Mouse (Mus musculus) thymus, postnatal 10 days (tissue): Measurements from ENCODE around the gene Mrto4.

Source experiments
- DNase-seq, 2 experiments: peaks; one replicate each; pipeline ENCODE4 v3.0.0; 2021; ENCODE audit warnings: low spot score in 2 of 2

The Mrto4 gene

DNA sequence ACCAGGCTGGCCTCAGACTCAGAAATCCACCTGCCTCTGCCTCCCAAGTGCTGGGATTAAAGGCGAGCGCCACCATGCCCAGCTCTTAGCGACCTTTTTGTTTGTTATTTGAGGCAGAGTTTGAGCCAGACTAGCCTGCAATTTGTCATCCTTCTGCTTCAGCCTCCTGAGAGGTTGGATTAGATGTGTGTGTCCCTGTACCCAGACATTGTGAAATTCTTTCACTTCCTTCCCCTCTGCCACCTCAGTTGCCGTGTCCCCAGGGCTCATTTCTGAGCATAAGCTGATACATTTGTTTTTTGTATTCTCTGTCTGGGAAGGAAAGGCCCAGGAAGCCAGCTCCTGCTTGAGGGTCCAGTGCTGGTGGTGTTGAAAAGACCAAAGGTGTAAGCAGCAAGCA lies 11.5 kb downstream of the Mrto4 start:
- DNase-seq, result no peak

- DNase-seq, result no peak
Measured at GRCm38 (mm10) chr4:139338145-139338544, 14.2 kb downstream of the Mrto4 start.

DNA sequence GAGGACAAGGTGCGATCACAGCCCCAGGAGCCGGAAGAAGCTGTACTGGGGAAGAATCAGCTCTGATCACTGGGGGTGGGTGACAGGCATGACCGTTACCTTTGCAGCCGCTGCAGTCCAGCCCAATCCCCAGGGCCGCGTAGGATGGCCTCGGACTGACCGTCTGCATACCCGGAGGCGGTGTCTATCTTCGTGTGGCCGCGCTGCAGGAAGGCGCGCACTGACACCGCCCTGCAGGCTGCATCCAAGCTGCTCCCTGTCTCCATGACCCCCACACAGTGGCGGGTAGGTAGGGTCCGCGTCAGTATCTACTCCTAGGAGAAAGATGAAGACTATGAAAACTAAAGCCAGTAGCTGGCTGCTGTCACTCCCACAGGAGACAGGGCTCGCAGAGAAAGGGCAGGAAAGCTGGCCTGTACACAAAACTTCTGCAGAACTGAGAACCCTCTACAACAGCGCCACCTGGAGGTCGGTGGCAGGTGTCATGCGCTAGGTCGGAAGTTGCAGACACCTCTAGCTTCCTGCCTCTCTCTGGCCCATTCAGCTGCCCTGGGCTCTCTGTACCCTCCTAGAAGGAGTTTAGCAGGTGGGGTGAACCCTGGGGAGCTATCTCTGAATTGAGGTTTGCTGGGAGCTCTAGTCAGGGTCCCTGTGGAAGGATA lies 15.4 kb downstream of the Mrto4 start:
- peak; percentile 60 to 84 for DNase-seq

GRCm38 (mm10) chr4:139335507-139335906 lies 16.9 kb downstream of the Mrto4 start:
- DNase-seq, result no peak

DNA sequence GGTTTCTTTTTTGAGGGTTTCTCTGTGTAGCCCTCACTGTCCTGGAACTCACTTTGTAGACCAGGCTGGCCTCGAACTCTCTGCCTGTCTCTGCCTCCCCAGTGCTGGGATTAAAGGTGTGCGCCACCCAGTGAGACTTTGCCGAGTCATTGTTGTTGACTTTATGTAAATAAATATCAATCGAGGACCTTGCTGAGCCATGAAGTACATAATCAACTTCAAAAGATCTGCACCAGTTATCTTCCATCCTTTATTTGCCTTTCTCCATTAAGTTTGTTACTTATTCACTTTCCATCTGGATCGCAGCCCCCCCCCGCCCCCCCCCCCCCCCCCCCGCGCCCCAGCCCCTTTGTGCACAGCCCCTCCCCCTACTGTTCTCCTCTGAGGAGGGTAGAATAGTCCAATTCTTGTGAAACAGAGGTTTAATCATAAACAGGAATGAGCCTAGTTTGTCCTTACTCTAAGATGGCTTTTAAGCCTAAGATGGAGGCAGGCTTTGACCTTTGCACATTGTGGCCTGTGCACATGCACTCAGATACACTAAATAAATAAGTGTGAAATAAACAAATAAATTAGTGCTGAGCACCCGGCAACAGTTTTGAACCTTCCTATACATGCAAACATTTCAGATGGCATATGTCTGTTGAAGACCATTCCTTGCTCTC lies 17.6 kb downstream of the Mrto4 start:
- no peak for DNase-seq

GRCm38 (mm10) chr4:139330605-139331004 lies 21.8 kb downstream of the Mrto4 start:
- peak; percentile 78 to 83 for DNase-seq

GRCm38 (mm10) chr4:139319740-139320139 lies 32.6 kb downstream of the Mrto4 start:
- DNase-seq, result no peak

DNA sequence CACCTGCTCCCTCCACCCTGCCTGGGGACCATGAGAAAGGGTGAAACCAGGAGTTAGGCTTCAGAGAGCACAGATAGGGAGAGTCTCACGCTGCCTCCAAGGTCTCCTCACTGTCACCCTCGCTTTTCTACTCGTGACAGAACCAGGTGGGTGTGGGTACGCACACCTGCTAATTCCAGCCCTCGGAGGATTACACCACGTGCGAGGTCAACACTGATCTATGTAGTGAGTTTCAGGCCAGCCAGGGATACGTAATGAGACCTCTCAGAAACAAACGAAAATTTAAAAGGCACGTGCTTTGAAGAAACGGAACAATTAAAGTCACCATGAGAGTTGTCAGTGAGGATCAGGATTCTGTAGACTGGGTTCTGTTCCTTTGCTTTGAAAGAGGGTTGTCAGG lies 33.9 kb downstream of the Mrto4 start:
- no peak for DNase-seq

GRCm38 (mm10) chr4:139312632-139313031 lies 39.7 kb downstream of the Mrto4 start:
- DNase-seq, result peak in 1 of 2 experiments; percentile 61

- DNase-seq, result no peak
Measured at GRCm38 (mm10) chr4:139311707-139312106, 40.7 kb downstream of the Mrto4 start.

DNA sequence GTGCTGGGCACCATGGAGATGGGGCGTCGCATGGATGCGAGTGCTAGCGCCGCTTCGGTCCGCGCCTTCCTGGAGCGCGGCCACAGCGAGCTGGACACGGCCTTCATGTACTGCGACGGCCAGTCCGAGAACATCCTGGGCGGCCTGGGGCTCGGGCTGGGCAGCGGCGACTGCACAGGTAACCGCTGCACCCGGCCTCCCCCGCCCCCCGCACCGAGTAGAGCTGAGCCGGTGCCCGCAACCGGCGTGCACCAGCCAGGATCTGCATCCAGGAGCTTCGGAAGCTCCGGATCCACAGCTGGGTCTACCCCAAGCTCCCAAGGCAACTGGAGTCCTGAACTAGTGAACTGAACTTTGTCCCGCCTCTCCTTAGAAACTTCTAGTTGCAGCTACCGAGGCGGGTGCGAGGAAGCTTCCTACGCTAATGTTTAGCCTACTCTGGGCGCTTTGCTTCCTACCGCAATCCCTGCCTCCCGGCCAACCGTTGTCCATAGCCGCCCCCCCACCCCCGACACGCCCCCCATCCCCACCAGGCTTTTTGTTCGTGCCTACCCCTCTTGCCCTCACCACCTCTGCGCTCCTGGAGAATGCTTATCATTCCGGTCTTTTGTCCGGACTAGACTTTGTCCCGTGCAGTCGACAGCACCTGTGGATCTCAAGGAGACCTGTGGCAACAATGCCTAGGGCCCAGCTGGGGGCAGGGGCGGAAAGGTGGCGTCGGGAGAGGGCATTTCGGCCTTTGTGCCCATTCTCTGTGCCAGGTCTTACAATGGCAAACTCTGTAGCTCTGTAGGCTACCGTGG lies 41.3 kb downstream of the Mrto4 start:
- DNase-seq, result no peak

GRCm38 (mm10) chr4:139310171-139310898 lies 42.0 kb downstream of the Mrto4 start, which contains the start of the genes Pqlc2 and Akr7a5:
Gene Pqlc2, minus strand, starts transcription at chr4:139310708.
Gene Akr7a5, plus strand, starts transcription at chr4:139310744.
- DNase-seq, result peak; percentile 92 to 98

- no peak for DNase-seq
Measured at GRCm38 (mm10) chr4:139309651-139310050, 42.7 kb downstream of the Mrto4 start.

- DNase-seq, result no peak
Measured at GRCm38 (mm10) chr4:139307916-139308315, 44.5 kb downstream of the Mrto4 start.

DNA sequence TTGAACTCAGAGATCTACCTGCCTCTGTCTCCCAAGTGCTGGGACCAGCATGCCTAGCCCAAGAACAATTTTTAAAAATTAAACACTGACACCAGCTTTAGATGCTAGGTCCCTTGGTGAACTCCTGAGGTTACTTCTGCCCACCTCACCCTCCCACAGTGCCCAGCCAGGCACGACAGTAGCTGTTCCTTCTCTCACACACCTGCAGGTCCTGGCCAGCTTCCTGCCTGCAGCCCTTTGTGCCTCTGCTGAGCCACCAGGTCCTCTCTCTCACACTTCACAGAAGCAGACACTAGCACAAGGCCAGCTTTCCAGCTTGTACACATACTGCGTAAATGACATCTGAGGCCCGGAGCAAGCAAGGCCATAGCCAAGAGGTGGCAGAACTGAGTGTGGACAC lies 46.9 kb downstream of the Mrto4 start:
- DNase-seq, result no peak

GRCm38 (mm10) chr4:139302241-139302640 lies 50.1 kb downstream of the Mrto4 start:
- DNase-seq, result no peak

GRCm38 (mm10) chr4:139301780-139302179 lies 50.6 kb downstream of the Mrto4 start:
- DNase-seq, result no peak

DNA sequence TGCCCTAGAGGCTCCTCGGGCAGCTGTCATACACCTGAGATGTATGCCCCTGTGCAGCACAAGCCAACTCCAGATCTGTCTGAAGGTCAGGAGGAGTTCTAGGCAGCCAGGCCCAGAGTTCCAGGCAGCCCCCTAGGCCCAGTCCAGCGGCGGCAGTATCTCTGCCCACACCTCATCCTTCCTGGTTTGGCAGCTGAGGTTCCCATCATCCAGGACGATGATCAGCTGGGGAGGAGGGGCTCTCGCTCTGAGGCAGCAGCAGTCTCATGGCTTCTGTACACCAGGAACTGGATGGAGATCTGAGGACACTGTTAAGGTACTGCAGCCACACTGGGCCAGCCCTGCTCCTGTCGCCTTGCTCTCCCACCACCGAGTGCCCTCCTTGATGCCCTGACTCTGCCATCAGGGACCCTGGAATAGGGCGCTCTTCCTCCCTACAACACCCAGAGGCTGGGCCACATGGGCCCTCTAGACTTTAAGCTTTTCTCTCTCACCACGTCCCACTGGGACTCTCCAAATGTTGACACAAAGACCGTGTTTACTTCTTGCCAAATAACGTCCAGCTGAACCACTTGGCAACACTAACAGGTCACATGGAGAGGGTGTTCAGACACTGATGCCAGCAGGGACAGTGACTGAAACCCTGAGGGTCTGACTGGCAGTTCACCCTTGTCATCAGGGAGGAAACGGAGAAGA lies 53.6 kb downstream of the Mrto4 start:
- DNase-seq, result no peak

GRCm38 (mm10) chr4:139297566-139297965 lies 54.8 kb downstream of the Mrto4 start:
- no peak for DNase-seq
